Mouse (Mus musculus): ENCODE results near the gene Myo10.

The Myo10 gene

GRCm38 (mm10) chr15:25719270-25719669 lies 96.9 kb downstream of the Myo10 start:
- DNase-seq (ENCODE audit: low read depth in 1 of 2, low spot score in 2 of 2) = no peak

GRCm38 (mm10) chr15:25720263-25720662 lies 97.9 kb downstream of the Myo10 start:
- no peak for DNase-seq (ENCODE audit: low read depth in 1 of 2, low spot score in 2 of 2)

- DNase-seq (ENCODE audit: low read depth in 1 of 2, low spot score in 2 of 2) = no peak
Observed at GRCm38 (mm10) chr15:25723281-25724113, 101.2 kb downstream of the Myo10 start.

GRCm38 (mm10) chr15:25724549-25724948 lies 102.2 kb downstream of the Myo10 start:
- DNase-seq (ENCODE audit: low read depth in 1 of 2, low spot score in 2 of 2) = no peak

- no peak for DNase-seq (ENCODE audit: low read depth in 1 of 2, low spot score in 2 of 2)
Observed at GRCm38 (mm10) chr15:25726814-25727213, 104.5 kb downstream of the Myo10 start.

GRCm38 (mm10) chr15:25728501-25728900 lies 106.2 kb downstream of the Myo10 start:
- DNase-seq (ENCODE audit: low read depth in 1 of 2, low spot score in 2 of 2) = no peak

- DNase-seq (ENCODE audit: low read depth in 1 of 2, low spot score in 2 of 2) = no peak
Observed at GRCm38 (mm10) chr15:25731053-25731452, 108.7 kb downstream of the Myo10 start.

GRCm38 (mm10) chr15:25732758-25733428 lies 110.6 kb downstream of the Myo10 start:
- DNase-seq (ENCODE audit: low read depth in 1 of 2, low spot score in 2 of 2) = no peak

- no peak for DNase-seq (ENCODE audit: low read depth in 1 of 2, low spot score in 2 of 2)
Observed at GRCm38 (mm10) chr15:25733739-25734430, 111.6 kb downstream of the Myo10 start.

GRCm38 (mm10) chr15:25736531-25736930 lies 114.2 kb downstream of the Myo10 start:
- DNase-seq (ENCODE audit: low read depth in 1 of 2, low spot score in 2 of 2) = no peak

- DNase-seq (ENCODE audit: low read depth in 1 of 2, low spot score in 2 of 2) = no peak
Observed at GRCm38 (mm10) chr15:25740271-25740670, 117.9 kb downstream of the Myo10 start.

GRCm38 (mm10) chr15:25742196-25742595 lies 119.9 kb downstream of the Myo10 start:
- no peak for DNase-seq (ENCODE audit: low read depth in 1 of 2, low spot score in 2 of 2)

- no peak for DNase-seq (ENCODE audit: low read depth in 1 of 2, low spot score in 2 of 2)
Observed at GRCm38 (mm10) chr15:25751510-25751909, 129.2 kb downstream of the Myo10 start.

GRCm38 (mm10) chr15:25752597-25752996 lies 130.3 kb downstream of the Myo10 start:
- no peak for DNase-seq (ENCODE audit: low read depth in 1 of 2, low spot score in 2 of 2)

- DNase-seq (ENCODE audit: low read depth in 1 of 2, low spot score in 2 of 2) = no peak
Observed at GRCm38 (mm10) chr15:25753003-25753402, 130.7 kb downstream of the Myo10 start.

- no peak for DNase-seq (ENCODE audit: low read depth in 1 of 2, low spot score in 2 of 2)
Observed at GRCm38 (mm10) chr15:25753878-25754277, 131.6 kb downstream of the Myo10 start.

- no peak for DNase-seq (ENCODE audit: low read depth in 1 of 2, low spot score in 2 of 2)
Observed at GRCm38 (mm10) chr15:25754342-25754951, 132.1 kb downstream of the Myo10 start.

- no peak for DNase-seq (ENCODE audit: low read depth in 1 of 2, low spot score in 2 of 2)
Observed at GRCm38 (mm10) chr15:25755536-25755935, 133.2 kb downstream of the Myo10 start.

- DNase-seq (ENCODE audit: low read depth in 1 of 2, low spot score in 2 of 2) = no peak
Observed at GRCm38 (mm10) chr15:25756072-25756471, 133.7 kb downstream of the Myo10 start.

- DNase-seq (ENCODE audit: low read depth in 1 of 2, low spot score in 2 of 2) = no peak
Observed at GRCm38 (mm10) chr15:25758037-25758436, 135.7 kb downstream of the Myo10 start.

- DNase-seq (ENCODE audit: low read depth in 1 of 2, low spot score in 2 of 2) = no peak
Observed at GRCm38 (mm10) chr15:25758500-25759086, 136.3 kb downstream of the Myo10 start.
